Mouse (Mus musculus): Measurements from ENCODE around the gene Hyal2.

GRCm38 (mm10) chr9:107620954-107621353 lies 53.2 kb downstream of the Hyal2 start:
- TF ChIP-seq POLR2A (IDR thresholded peaks at IDR 0.05; ENCODE audit: extremely low read depth, insufficient read depth, low read length) = no peak
- no peak for TF ChIP-seq CTCF (IDR thresholded peaks at IDR 0.05; ENCODE audit: extremely low read depth, insufficient read depth, low read length)
